Mouse (Mus musculus) thymus, postnatal 14 days (tissue): ENCODE data around the gene Clec14a.
"Not testable (repeated sequence)": the region's sequence is repeated elsewhere in the genome, so short reads cannot be mapped to it uniquely, and the experiment has no call there.

Experiments
- DNase-seq: peaks from one replicate; pipeline ENCODE4 v3.0.0; 2021

Clec14a gene

GRCm38 (mm10) chr12:58268563-58269501, at the start of gene Clec14a:
Gene Clec14a, minus strand, starts transcription at chr12:58269290.
- no peak for DNase-seq

DNA sequence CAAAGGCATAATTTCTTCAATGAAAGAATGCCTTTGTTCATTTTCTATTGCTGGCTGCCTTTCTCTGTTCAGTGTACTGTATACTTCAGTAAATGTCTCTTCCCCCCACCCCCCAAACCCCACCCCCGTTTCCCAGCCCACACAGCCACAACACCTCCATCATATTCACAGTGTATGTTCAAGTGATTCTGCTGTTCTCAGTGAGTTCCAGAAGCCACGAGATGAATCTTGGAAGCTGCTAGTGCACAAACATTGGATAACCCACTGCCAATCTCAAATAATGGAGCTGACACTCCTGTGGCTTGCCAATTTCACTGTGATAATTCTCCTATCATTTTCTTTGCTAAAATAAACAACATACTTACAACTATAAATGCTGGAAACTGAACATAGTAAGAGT, 38.7 kb upstream of the Clec14a start:
- DNase-seq, result no peak

GRCm38 (mm10) chr12:58306402-58306801, 37.3 kb upstream of the Clec14a start:
- DNase-seq, result not testable (repeated sequence)

- DNase-seq, result no peak
Measured at GRCm38 (mm10) chr12:58305567-58305966, 36.5 kb upstream of the Clec14a start.

GRCm38 (mm10) chr12:58296980-58297379, 27.9 kb upstream of the Clec14a start:
- DNase-seq, result no peak

- DNase-seq, result no peak
Measured at GRCm38 (mm10) chr12:58285912-58286311, 16.8 kb upstream of the Clec14a start.

GRCm38 (mm10) chr12:58270520-58270919, 1.4 kb upstream of the Clec14a start:
- no peak for DNase-seq

GRCm38 (mm10) chr12:58269505-58269904, 415 bp upstream of the Clec14a start:
- no peak for DNase-seq

DNA sequence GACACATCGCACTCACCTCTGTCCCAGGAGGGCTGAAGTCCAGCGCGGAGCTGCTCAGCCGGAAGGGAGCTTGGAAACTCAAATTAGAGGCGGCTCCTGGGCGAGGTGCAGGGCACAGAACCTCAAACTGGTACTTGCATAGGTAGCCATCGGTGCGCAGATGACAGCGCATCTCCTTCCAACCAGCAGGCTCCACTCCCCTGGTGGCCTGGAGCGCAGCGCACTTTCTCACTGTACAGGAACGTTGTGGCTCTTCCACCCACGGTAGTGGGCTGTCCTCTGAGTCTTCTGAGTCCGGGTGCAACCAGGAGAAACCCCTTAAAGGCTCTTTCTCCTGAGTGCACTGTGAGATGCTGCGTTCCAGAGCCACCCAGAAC, 916 bp downstream of the Clec14a start:
- no peak for DNase-seq

GRCm38 (mm10) chr12:58267779-58268178, 1.3 kb downstream of the Clec14a start:
- DNase-seq, result no peak

- no peak for DNase-seq
Measured at GRCm38 (mm10) chr12:58251901-58252300, 17.2 kb downstream of the Clec14a start.

DNA sequence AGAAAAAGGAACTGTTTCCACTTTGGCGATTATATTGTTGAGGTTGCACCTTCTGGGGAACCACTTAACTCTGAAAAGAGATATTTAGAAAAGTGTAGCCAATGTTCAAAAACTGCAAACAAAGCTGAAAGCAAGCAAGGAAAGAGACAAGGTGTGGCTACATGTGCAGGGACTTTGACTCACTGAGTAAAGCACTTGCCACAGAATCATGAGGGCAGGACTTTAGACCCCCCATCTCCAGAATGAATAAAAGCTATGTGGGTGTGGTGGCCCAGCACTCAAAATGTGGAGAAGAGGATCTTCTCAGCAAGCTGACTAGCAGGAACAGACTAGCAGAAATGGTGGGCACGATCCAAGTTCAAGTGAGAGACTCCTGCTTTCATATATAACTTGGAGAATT, 36.6 kb downstream of the Clec14a start:
- no peak for DNase-seq

DNA sequence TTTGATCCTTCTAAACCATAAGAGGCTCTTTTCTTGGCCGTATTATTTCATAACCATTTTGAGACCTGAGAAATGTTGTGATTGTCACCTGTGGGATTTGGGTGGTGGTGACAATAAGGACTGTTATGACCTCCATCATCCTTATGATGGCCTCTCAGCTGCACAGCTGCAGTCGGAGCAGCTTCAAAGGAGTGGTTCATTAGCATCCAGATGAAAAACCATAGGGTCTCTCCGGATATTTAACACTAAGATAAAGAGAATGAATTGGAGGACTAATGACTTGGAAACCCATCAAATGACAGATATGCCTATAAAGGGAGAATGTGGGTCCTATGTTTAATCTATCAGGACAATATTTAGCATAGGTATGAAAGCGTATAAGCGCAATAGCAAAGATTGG, 43.4 kb downstream of the Clec14a start:
- DNase-seq, result no peak

DNA sequence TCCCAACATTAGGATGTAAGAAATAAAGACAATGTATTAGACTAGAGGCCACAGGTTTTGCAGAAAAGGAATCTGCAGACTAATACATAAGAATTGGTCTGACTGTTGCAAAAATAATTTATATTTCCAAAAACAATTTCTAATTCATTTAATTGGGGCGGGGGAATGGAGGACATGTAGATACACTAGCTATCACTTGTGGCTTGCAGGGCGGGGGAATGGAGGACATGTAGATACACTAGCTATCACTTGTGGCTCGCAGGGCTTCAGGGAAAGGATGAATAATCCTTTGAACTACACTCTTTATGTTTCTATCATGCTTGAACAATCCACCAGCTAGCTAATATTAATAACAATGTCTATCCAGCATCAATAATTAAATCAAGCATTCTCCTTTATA, 50.0 kb downstream of the Clec14a start:
- no peak for DNase-seq

- DNase-seq, result no peak
Measured at GRCm38 (mm10) chr12:58216218-58216617, 52.9 kb downstream of the Clec14a start.
